Mouse (Mus musculus): Measurements from ENCODE around the gene Gm21970. TPM values are rescaled to one million over a fixed set of nuclear protein-coding genes. Genes with fewer than 3 reads are reported as not detected.

Gene Gm21970
- polyA plus RNA-seq, 1 experiment from 2014 or later = not detected

DNA sequence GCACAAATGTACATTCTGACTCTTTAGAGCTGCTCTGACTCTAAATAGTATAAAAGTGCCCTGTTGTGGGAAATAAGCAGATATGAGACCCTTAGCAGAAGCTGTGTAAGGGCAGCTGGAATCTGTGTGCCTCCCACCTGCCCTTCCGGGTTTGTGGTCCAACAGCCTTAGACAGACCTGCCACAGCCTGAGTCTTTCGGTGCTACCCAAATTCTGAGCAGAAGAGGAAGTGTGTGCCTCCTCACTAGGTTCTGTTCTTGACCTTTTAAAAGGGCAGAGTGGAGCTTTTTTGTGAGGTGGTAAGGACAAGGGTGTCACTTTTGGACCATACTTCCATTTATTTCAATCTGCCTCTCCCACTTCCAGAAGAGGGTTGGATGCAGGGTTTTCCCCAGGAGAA, 60.4 kb downstream of the Gm21970 start:
- Histone ChIP-seq H3K9ac (ENCODE audit: low read depth, low read length) (no peak overlapping the region), H3K27me3 (ENCODE audit: control insufficient read depth, insufficient read depth, low read length) (no peaks in the 10 kb centered on the region), H3K4me1 (ENCODE audit: control insufficient read depth, insufficient read depth, low read length) (0 out of 2 replicates have a peak, but pooled peaks cover 2% of the 10 kb centered on the region), H3K36me3 (ENCODE audit: control insufficient read depth, insufficient read depth, low read length) (no peaks in the 10 kb centered on the region), H3K4me3 (ENCODE audit: low read depth, low read length) (no peak overlapping the region), H3K27ac (ENCODE audit: low read depth, low read length) (no peak overlapping the region), H3K9me3 (replicated peaks; ENCODE audit: control insufficient read depth, low read length) (no peaks in the 10 kb centered on the region), H3K4me2 (no peak overlapping the region)
- WGBS (ENCODE audit: insufficient replicate concordance) = 73% methylated on average over 2 of the region's 2 CpGs
- ATAC-seq (replicated peaks; ENCODE audit: insufficient number of reproducible peaks, low FRiP score, low TSS enrichment) = no peak

DNA sequence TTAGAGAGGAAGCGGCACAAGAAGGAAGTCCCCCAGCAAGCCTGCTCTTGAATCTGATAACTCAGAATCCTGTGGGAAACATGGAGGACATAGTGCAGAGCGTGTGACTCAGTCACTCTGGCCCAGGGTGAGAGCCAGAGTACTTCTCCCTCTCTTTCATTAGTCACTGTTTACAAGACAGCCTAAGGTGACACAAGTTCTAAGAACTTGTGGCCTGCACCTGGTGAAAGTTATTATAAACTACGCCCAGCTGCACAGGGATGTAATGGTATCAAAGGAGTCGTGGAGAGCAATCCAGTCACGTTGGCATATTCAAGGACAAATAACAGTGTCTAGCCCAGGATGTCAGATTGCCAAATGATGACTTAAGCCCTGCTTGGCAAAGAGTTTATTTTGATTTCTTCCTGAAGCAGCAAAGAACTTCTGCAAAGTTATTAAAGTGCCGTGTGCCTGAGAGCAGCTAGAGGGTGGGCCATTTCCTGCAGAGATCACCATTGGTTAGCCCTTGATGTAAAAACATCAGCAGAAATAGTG, 60.9 kb downstream of the Gm21970 start:
- 53% methylated on average over 6 of the region's 6 CpGs for WGBS (ENCODE audit: insufficient replicate concordance)
- 0 out of 2 replicates have a peak, but pooled peaks cover 2% of the 10 kb centered on the region for H3K4me1 ChIP-seq (ENCODE audit: control insufficient read depth, insufficient read depth, low read length)
- ATAC-seq (replicated peaks; ENCODE audit: insufficient number of reproducible peaks, low FRiP score, low TSS enrichment) = no peak
- no peak overlapping the region for H3K27ac ChIP-seq (ENCODE audit: low read depth, low read length)
- H3K9me3 ChIP-seq (replicated peaks; ENCODE audit: control insufficient read depth, low read length) = no peaks in the 10 kb centered on the region
- no peak overlapping the region for H3K9ac ChIP-seq (ENCODE audit: low read depth, low read length)
- H3K4me2 ChIP-seq = no peak overlapping the region
- H3K36me3 ChIP-seq (ENCODE audit: control insufficient read depth, insufficient read depth, low read length) = no peaks in the 10 kb centered on the region
- no peaks in the 10 kb centered on the region for H3K27me3 ChIP-seq (ENCODE audit: control insufficient read depth, insufficient read depth, low read length)
- H3K4me3 ChIP-seq (ENCODE audit: low read depth, low read length) = no peak overlapping the region

DNA sequence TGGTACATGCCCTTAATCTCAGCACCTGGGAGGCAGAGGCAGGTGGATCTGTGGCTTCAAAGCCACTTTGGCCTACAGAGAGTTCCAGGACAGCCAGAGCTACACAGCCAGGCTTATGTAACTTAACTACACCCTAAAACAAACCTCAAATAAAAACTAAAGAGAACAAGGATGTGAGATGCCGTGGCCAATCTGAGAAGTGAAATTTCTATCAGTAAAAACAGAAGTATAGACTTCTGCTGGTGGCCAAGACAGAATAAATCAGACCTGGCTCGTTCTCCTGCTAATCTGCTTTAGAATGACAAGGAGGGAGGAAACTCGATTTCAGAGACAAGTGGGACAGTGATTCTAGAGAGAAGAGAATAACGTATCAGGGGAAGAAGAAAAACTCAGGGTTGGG, 64.3 kb downstream of the Gm21970 start:
- no peak overlapping the region for H3K4me3 ChIP-seq (ENCODE audit: low read depth, low read length)
- no peaks in the 10 kb centered on the region for H3K9me3 ChIP-seq (replicated peaks; ENCODE audit: control insufficient read depth, low read length)
- no peak overlapping the region for H3K27ac ChIP-seq (ENCODE audit: low read depth, low read length)
- no peaks in the 10 kb centered on the region for H3K27me3 ChIP-seq (ENCODE audit: control insufficient read depth, insufficient read depth, low read length)
- no peak for ATAC-seq (replicated peaks; ENCODE audit: insufficient number of reproducible peaks, low FRiP score, low TSS enrichment)
- H3K9ac ChIP-seq (ENCODE audit: low read depth, low read length) = no peak overlapping the region
- H3K4me2 ChIP-seq = no peak overlapping the region
- H3K4me1 ChIP-seq (ENCODE audit: control insufficient read depth, insufficient read depth, low read length) = 0 out of 2 replicates have a peak, but pooled peaks cover 2% of the 10 kb centered on the region
- no peaks in the 10 kb centered on the region for H3K36me3 ChIP-seq (ENCODE audit: control insufficient read depth, insufficient read depth, low read length)
- 67% methylated on average over 4 of the region's 4 CpGs for WGBS (ENCODE audit: insufficient replicate concordance)

GRCm38 (mm10) chr16:91458301-91458746, 66.8 kb downstream of the Gm21970 start:
- H3K9ac ChIP-seq (ENCODE audit: low read depth, low read length) = no peak overlapping the region
- no peak overlapping the region for H3K4me2 ChIP-seq
- 77% methylated on average over 21 of the region's 21 CpGs for WGBS (ENCODE audit: insufficient replicate concordance)
- peaks cover 7% of the 10 kb centered on the region for H3K4me1 ChIP-seq (ENCODE audit: control insufficient read depth, insufficient read depth, low read length)
- ATAC-seq (replicated peaks; ENCODE audit: insufficient number of reproducible peaks, low FRiP score, low TSS enrichment) = no peak
- H3K27ac ChIP-seq (ENCODE audit: low read depth, low read length) = no peak overlapping the region
- H3K4me3 ChIP-seq (ENCODE audit: low read depth, low read length) = no peak overlapping the region
- H3K27me3 ChIP-seq (ENCODE audit: control insufficient read depth, insufficient read depth, low read length) = no peaks in the 10 kb centered on the region
- H3K9me3 ChIP-seq (replicated peaks; ENCODE audit: control insufficient read depth, low read length) = no peaks in the 10 kb centered on the region
- no peaks in the 10 kb centered on the region for H3K36me3 ChIP-seq (ENCODE audit: control insufficient read depth, insufficient read depth, low read length)

- no peak overlapping the region for H3K27ac ChIP-seq (ENCODE audit: low read depth, low read length)
- H3K4me1 ChIP-seq (ENCODE audit: control insufficient read depth, insufficient read depth, low read length) = peaks cover 7% of the 10 kb centered on the region
- no peaks in the 10 kb centered on the region for H3K9me3 ChIP-seq (replicated peaks; ENCODE audit: control insufficient read depth, low read length)
- H3K4me3 ChIP-seq (ENCODE audit: low read depth, low read length) = no peak overlapping the region
- WGBS (ENCODE audit: insufficient replicate concordance) = 63% methylated on average over 5 of the region's 5 CpGs
- no peak for ATAC-seq (replicated peaks; ENCODE audit: insufficient number of reproducible peaks, low FRiP score, low TSS enrichment)
- H3K4me2 ChIP-seq = no peak overlapping the region
- H3K36me3 ChIP-seq (ENCODE audit: control insufficient read depth, insufficient read depth, low read length) = no peaks in the 10 kb centered on the region
- no peaks in the 10 kb centered on the region for H3K27me3 ChIP-seq (ENCODE audit: control insufficient read depth, insufficient read depth, low read length)
- 0 out of 2 replicates have a peak overlapping the region, but pooled peaks have one; percentile 10 for H3K9ac ChIP-seq (ENCODE audit: low read depth, low read length)
These were observed 67.5 kb downstream of the Gm21970 start for GRCm38 (mm10) chr16:91458976-91459375.

DNA sequence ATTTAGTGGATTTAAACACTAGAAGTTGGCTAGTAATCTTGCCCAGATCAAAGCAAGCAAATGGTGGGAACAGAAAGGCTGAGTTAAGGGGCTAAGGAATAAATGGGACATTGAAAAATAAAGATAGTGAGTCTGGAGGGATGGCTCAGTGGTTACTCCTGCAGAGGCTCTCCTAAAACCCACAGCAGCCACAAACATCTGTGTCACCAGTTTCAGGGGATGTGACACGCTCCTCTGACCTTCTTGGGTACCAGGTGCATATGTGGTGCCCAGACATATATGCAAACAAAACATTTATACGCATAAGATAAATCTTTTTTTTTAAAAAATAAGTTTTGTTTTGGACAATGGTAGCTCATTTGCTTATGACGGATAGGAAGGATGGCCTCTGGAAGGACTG, 67.9 kb downstream of the Gm21970 start:
- Histone ChIP-seq H3K4me2 (no peak overlapping the region), H3K36me3 (ENCODE audit: control insufficient read depth, insufficient read depth, low read length) (no peaks in the 10 kb centered on the region), H3K27ac (ENCODE audit: low read depth, low read length) (no peak overlapping the region), H3K9me3 (replicated peaks; ENCODE audit: control insufficient read depth, low read length) (no peaks in the 10 kb centered on the region), H3K4me3 (ENCODE audit: low read depth, low read length) (no peak overlapping the region), H3K9ac (ENCODE audit: low read depth, low read length) (no peak overlapping the region), H3K4me1 (ENCODE audit: control insufficient read depth, insufficient read depth, low read length) (peaks cover 10% of the 10 kb centered on the region), H3K27me3 (ENCODE audit: control insufficient read depth, insufficient read depth, low read length) (no peaks in the 10 kb centered on the region)
- 91% methylated on average over 3 of the region's 3 CpGs for WGBS (ENCODE audit: insufficient replicate concordance)
- no peak for ATAC-seq (replicated peaks; ENCODE audit: insufficient number of reproducible peaks, low FRiP score, low TSS enrichment)

GRCm38 (mm10) chr16:91459841-91460370, 68.4 kb downstream of the Gm21970 start:
- no peaks in the 10 kb centered on the region for H3K27me3 ChIP-seq (ENCODE audit: control insufficient read depth, insufficient read depth, low read length)
- H3K9ac ChIP-seq (ENCODE audit: low read depth, low read length) = no peak overlapping the region
- H3K4me1 ChIP-seq (ENCODE audit: control insufficient read depth, insufficient read depth, low read length) = peaks cover 10% of the 10 kb centered on the region
- no peak overlapping the region for H3K4me3 ChIP-seq (ENCODE audit: low read depth, low read length)
- H3K4me2 ChIP-seq = no peak overlapping the region
- no peaks in the 10 kb centered on the region for H3K9me3 ChIP-seq (replicated peaks; ENCODE audit: control insufficient read depth, low read length)
- H3K36me3 ChIP-seq (ENCODE audit: control insufficient read depth, insufficient read depth, low read length) = no peaks in the 10 kb centered on the region
- no peak overlapping the region for H3K27ac ChIP-seq (ENCODE audit: low read depth, low read length)
- 69% methylated on average over 11 of the region's 11 CpGs for WGBS (ENCODE audit: insufficient replicate concordance)
- ATAC-seq (replicated peaks; ENCODE audit: insufficient number of reproducible peaks, low FRiP score, low TSS enrichment) = no peak

GRCm38 (mm10) chr16:91461066-91461638, 69.6 kb downstream of the Gm21970 start:
- H3K27me3 ChIP-seq (ENCODE audit: control insufficient read depth, insufficient read depth, low read length) = no peaks in the 10 kb centered on the region
- no peak overlapping the region for H3K27ac ChIP-seq (ENCODE audit: low read depth, low read length)
- H3K4me3 ChIP-seq (ENCODE audit: low read depth, low read length) = no peak overlapping the region
- no peak overlapping the region for H3K4me2 ChIP-seq
- H3K4me1 ChIP-seq (ENCODE audit: control insufficient read depth, insufficient read depth, low read length) = peaks cover 16% of the 10 kb centered on the region
- no peaks in the 10 kb centered on the region for H3K9me3 ChIP-seq (replicated peaks; ENCODE audit: control insufficient read depth, low read length)
- no peak for ATAC-seq (replicated peaks; ENCODE audit: insufficient number of reproducible peaks, low FRiP score, low TSS enrichment)
- H3K9ac ChIP-seq (ENCODE audit: low read depth, low read length) = no peak overlapping the region
- no peaks in the 10 kb centered on the region for H3K36me3 ChIP-seq (ENCODE audit: control insufficient read depth, insufficient read depth, low read length)
- 68% methylated on average over 11 of the region's 11 CpGs for WGBS (ENCODE audit: insufficient replicate concordance)

GRCm38 (mm10) chr16:91461773-91462181, 70.3 kb downstream of the Gm21970 start:
- ATAC-seq (replicated peaks; ENCODE audit: insufficient number of reproducible peaks, low FRiP score, low TSS enrichment) = no peak
- Histone ChIP-seq H3K4me2 (no peak overlapping the region; the same call in 1 of the 2 replicates), H3K4me1 (ENCODE audit: control insufficient read depth, insufficient read depth, low read length) (peaks cover 20% of the 10 kb centered on the region), H3K4me3 (ENCODE audit: low read depth, low read length) (no peak overlapping the region), H3K27ac (ENCODE audit: low read depth, low read length) (peak overlapping the region; percentile 35; the same call in 1 of the 2 replicates), H3K9ac (ENCODE audit: low read depth, low read length) (no peak overlapping the region), H3K36me3 (ENCODE audit: control insufficient read depth, insufficient read depth, low read length) (no peaks in the 10 kb centered on the region), H3K27me3 (ENCODE audit: control insufficient read depth, insufficient read depth, low read length) (no peaks in the 10 kb centered on the region), H3K9me3 (replicated peaks; ENCODE audit: control insufficient read depth, low read length) (no peaks in the 10 kb centered on the region)
- WGBS (ENCODE audit: insufficient replicate concordance) = 55% methylated on average over 9 of the region's 9 CpGs
